Mouse (Mus musculus): ENCODE data around the gene Arhgap17. TPM values are rescaled to one million over a fixed set of nuclear protein-coding genes. Genes with fewer than 3 reads are reported as not detected.

Gene Arhgap17
- polyA plus RNA-seq (2012) = 65.6 and 83.5 TPM in 2 replicates

- no peak for TF ChIP-seq GATA1 (IDR thresholded peaks at IDR 0.05; ENCODE audit: low read length)
These were observed at the start of gene Arhgap17, which contains the start of gene Lcmt1 for GRCm38 (mm10) chr7:123369759-123370481. Arhgap17 (minus strand) TSS chr7:123369915. Lcmt1 (plus strand) TSS chr7:123369784.

- no peak for TF ChIP-seq GATA1 (IDR thresholded peaks at IDR 0.05; ENCODE audit: low read length)
These were observed 47.9 kb upstream of the Arhgap17 start for GRCm38 (mm10) chr7:123417661-123418060.

GRCm38 (mm10) chr7:123416803-123417202 is 47.1 kb upstream of the Arhgap17 start:
- no peak for TF ChIP-seq GATA1 (IDR thresholded peaks at IDR 0.05; ENCODE audit: low read length)

GRCm38 (mm10) chr7:123412143-123412542 is 42.4 kb upstream of the Arhgap17 start:
- no peak for TF ChIP-seq GATA1 (IDR thresholded peaks at IDR 0.05; ENCODE audit: low read length)

- no peak for TF ChIP-seq GATA1 (IDR thresholded peaks at IDR 0.05; ENCODE audit: low read length)
These were observed 41.4 kb upstream of the Arhgap17 start for GRCm38 (mm10) chr7:123411109-123411508.

GRCm38 (mm10) chr7:123410502-123410901 is 40.8 kb upstream of the Arhgap17 start:
- no peak for TF ChIP-seq GATA1 (IDR thresholded peaks at IDR 0.05; ENCODE audit: low read length)

GRCm38 (mm10) chr7:123406988-123407387 is 37.3 kb upstream of the Arhgap17 start:
- no peak for TF ChIP-seq GATA1 (IDR thresholded peaks at IDR 0.05; ENCODE audit: low read length)

GRCm38 (mm10) chr7:123405619-123406018 is 35.9 kb upstream of the Arhgap17 start:
- TF ChIP-seq GATA1 (IDR thresholded peaks at IDR 0.05; ENCODE audit: low read length) = no peak

- no peak for TF ChIP-seq GATA1 (IDR thresholded peaks at IDR 0.05; ENCODE audit: low read length)
These were observed 34.5 kb upstream of the Arhgap17 start for GRCm38 (mm10) chr7:123404198-123404597.

GRCm38 (mm10) chr7:123401121-123401520 is 31.4 kb upstream of the Arhgap17 start:
- no peak for TF ChIP-seq GATA1 (IDR thresholded peaks at IDR 0.05; ENCODE audit: low read length)

- no peak for TF ChIP-seq GATA1 (IDR thresholded peaks at IDR 0.05; ENCODE audit: low read length)
These were observed 29.6 kb upstream of the Arhgap17 start for GRCm38 (mm10) chr7:123399286-123399685.

GRCm38 (mm10) chr7:123398828-123399227 is 29.1 kb upstream of the Arhgap17 start:
- no peak for TF ChIP-seq GATA1 (IDR thresholded peaks at IDR 0.05; ENCODE audit: low read length)

- TF ChIP-seq GATA1 (IDR thresholded peaks at IDR 0.05; ENCODE audit: low read length) = no peak
These were observed 28.2 kb upstream of the Arhgap17 start for GRCm38 (mm10) chr7:123397931-123398330.

- TF ChIP-seq GATA1 (IDR thresholded peaks at IDR 0.05; ENCODE audit: low read length) = no peak
These were observed 27.7 kb upstream of the Arhgap17 start for GRCm38 (mm10) chr7:123397369-123397768.

GRCm38 (mm10) chr7:123396900-123397299 is 27.2 kb upstream of the Arhgap17 start:
- TF ChIP-seq GATA1 (IDR thresholded peaks at IDR 0.05; ENCODE audit: low read length) = no peak

- no peak for TF ChIP-seq GATA1 (IDR thresholded peaks at IDR 0.05; ENCODE audit: low read length)
These were observed 24.6 kb upstream of the Arhgap17 start for GRCm38 (mm10) chr7:123394271-123394670.

GRCm38 (mm10) chr7:123389686-123390280 is 20.1 kb upstream of the Arhgap17 start:
- TF ChIP-seq GATA1 (IDR thresholded peaks at IDR 0.05; ENCODE audit: low read length) = no peak
